Mouse (Mus musculus) neutrophil, adult 5-6 weeks (primary cell): ENCODE data around the gene Skp2. TPM values are rescaled to one million over a fixed set of nuclear protein-coding genes. Genes with fewer than 3 reads are reported as not detected.

ENCODE experiments used
- ATAC-seq: fragments of 151-379, 151-347 bp; 2 replicates; pipeline ENCODE4 v1.8.0; 2017; ENCODE audit warnings: mild to moderate bottlenecking, moderate TSS enrichment; ENCODE audit not compliant: insufficient number of reproducible peaks, poor library complexity, low FRiP score, severe bottlenecking; ENCODE audit errors: extremely low read depth
- total RNA-seq: library from RNA; stranded (forward); fragments of 200-1000 nt; gene quantifications from 2 replicates; pipeline ENCODE4 v1.2.3, GENCODE M21; 2017

Skp2 gene
- total RNA-seq, 1 experiment from 2014 or later = 3.6 TPM

- no peak for ATAC-seq
Measured at GRCm38 (mm10) chr15:9118852-9119251, 36.4 kb downstream of the Skp2 start.

- no peak for ATAC-seq
Measured at GRCm38 (mm10) chr15:9114599-9114998, 40.6 kb downstream of the Skp2 start.

- ATAC-seq = no peak
Measured at GRCm38 (mm10) chr15:9114131-9114530, 41.1 kb downstream of the Skp2 start.

GRCm38 (mm10) chr15:9113556-9113955 lies 41.7 kb downstream of the Skp2 start:
- no peak for ATAC-seq

GRCm38 (mm10) chr15:9111648-9112047 lies 43.6 kb downstream of the Skp2 start:
- ATAC-seq = no peak

GRCm38 (mm10) chr15:9110526-9111347 lies 44.5 kb downstream of the Skp2 start:
- ATAC-seq = no peak

- ATAC-seq = no peak
Measured at GRCm38 (mm10) chr15:9106303-9107074, 48.7 kb downstream of the Skp2 start.

GRCm38 (mm10) chr15:9100446-9101077 lies 54.7 kb downstream of the Skp2 start:
- ATAC-seq = no peak

- no peak for ATAC-seq
Measured at GRCm38 (mm10) chr15:9096865-9097264, 58.4 kb downstream of the Skp2 start.

GRCm38 (mm10) chr15:9094366-9094750 lies 60.9 kb downstream of the Skp2 start:
- no peak for ATAC-seq

- ATAC-seq = no peak
Measured at GRCm38 (mm10) chr15:9093598-9094365, 61.4 kb downstream of the Skp2 start.

- no peak for ATAC-seq
Measured at GRCm38 (mm10) chr15:9090662-9091061, 64.6 kb downstream of the Skp2 start.

GRCm38 (mm10) chr15:9089136-9089720 lies 66.0 kb downstream of the Skp2 start:
- no peak for ATAC-seq

GRCm38 (mm10) chr15:9088683-9089072 lies 66.5 kb downstream of the Skp2 start:
- ATAC-seq = no peak

- ATAC-seq = no peak
Measured at GRCm38 (mm10) chr15:9087895-9088682, 67.1 kb downstream of the Skp2 start.

- ATAC-seq = no peak
Measured at GRCm38 (mm10) chr15:9087421-9087820, 67.8 kb downstream of the Skp2 start.

- ATAC-seq = no peak
Measured at GRCm38 (mm10) chr15:9086813-9087212, 68.4 kb downstream of the Skp2 start.

- no peak for ATAC-seq
Measured at GRCm38 (mm10) chr15:9082753-9083152, 72.5 kb downstream of the Skp2 start.
